ENCODE assay signal across 20 mouse cellular contexts in genomic region chr14:118783326-118783935, GRCm38 (mm10). TPM values are rescaled to one million over a fixed set of nuclear protein-coding genes. Genes with fewer than 3 reads are reported as not detected.
DNase-seq lines count a peak whose midpoint lies in the region; ATAC-seq and TF ChIP-seq lines count a peak whose summit lies in the region.
"Had no signal": no experiment of that assay in that cellular context is flagged by ENCODE, and none has a peak within 500 bp of the region (broad histone marks: within the 10 kb centered on the region; RNA-seq: fewer than 3 reads in every experiment).

No protein-coding gene starts in this region.

- no peak for DNase-seq in liver, postnatal 0 days
- no peak for DNase-seq in liver
- peak; percentile 6 for DNase-seq in adrenal gland, postnatal 25 days
- peak; percentile 91 for DNase-seq in kidney, adult 2 months
- peak; percentile 73 to 92 for DNase-seq in kidney, postnatal 25 days
- no peak for DNase-seq in left cerebral cortex, adult 9 months (ENCODE audit: low spot score in 2 of 2)
- DNase-seq in frontal cortex, postnatal 25 days (ENCODE audit: low spot score in 2 of 2), result no peak
- no peak for DNase-seq in right cerebral cortex, postnatal 4 days
- DNase-seq: cerebellum, adult 11 months; layer of hippocampus, adult 9-11 months; lung, adult 2 months; lung, postnatal 4 days; spleen, adult 18-20 months; thymus, postnatal 36 days had no signal

- no peak overlapping the region for H3K27ac ChIP-seq in liver, postnatal 0 days (ENCODE audit: low read depth)
- H3K27ac ChIP-seq in kidney, adult 2 months (ENCODE audit: insufficient read depth, low read depth, low read length), result peak overlapping the region; percentile 67
- H3K27ac ChIP-seq: forebrain, embryonic 10.5 days; hindbrain, embryonic 12.5 days; midbrain, embryonic 12.5 days; stomach, postnatal 0 days had no signal

- no peak for TF ChIP-seq CTCF in liver, postnatal 0 days (IDR thresholded peaks at IDR 0.05; ENCODE audit: low read depth)
- TF ChIP-seq CTCF in kidney, adult 2 months (conservative IDR thresholded peaks at IDR 0.05; ENCODE audit: insufficient read depth, insufficient read length, low read depth, low read length), result no peak

- 0 out of 2 replicates have a peak, but pooled peaks have one; percentile 5 for ATAC-seq in liver, postnatal 0 days
- ATAC-seq: CD4-positive, CD25-positive, alpha-beta regulatory T cell, adult 4 months had no signal

- H3K9ac ChIP-seq in liver, postnatal 0 days (replicated peaks), result no peak overlapping the region
- H3K9ac ChIP-seq: hindbrain, embryonic 12.5 days; midbrain, embryonic 12.5 days had no signal

- H3K36me3 ChIP-seq in liver, postnatal 0 days (replicated peaks; ENCODE audit: insufficient read depth, low read length), result no peaks in the 10 kb centered on the region
- H3K36me3 ChIP-seq in kidney, adult 2 months (ENCODE audit: control insufficient read depth, insufficient read depth, low read length), result no peaks in the 10 kb centered on the region
- H3K36me3 ChIP-seq: forebrain, embryonic 10.5 days; hindbrain, embryonic 12.5 days; midbrain, embryonic 12.5 days had no signal

- WGBS in liver, postnatal 0 days (ENCODE audit: insufficient replicate concordance), result 67% methylated on average over 17 of the region's 17 CpGs
- 52% methylated on average over 17 of the region's 17 CpGs for WGBS in kidney, adult 2 months

- no peak for TF ChIP-seq EP300 in liver, postnatal 0 days (IDR thresholded peaks at IDR 0.05; ENCODE audit: low read depth)

- H3K27me3 ChIP-seq in liver, postnatal 0 days (ENCODE audit: insufficient read depth, low read length), result 0 out of 2 replicates have a peak, but pooled peaks cover 2% of the 10 kb centered on the region
- H3K27me3 ChIP-seq in kidney, adult 2 months (replicated peaks; ENCODE audit: control insufficient read depth, insufficient read depth, low read length), result no peaks in the 10 kb centered on the region
- H3K27me3 ChIP-seq: hindbrain, embryonic 12.5 days; midbrain, embryonic 12.5 days had no signal

- H3K4me3 ChIP-seq in liver, postnatal 0 days (ENCODE audit: low read depth, low read length), result no peak overlapping the region
- no peak overlapping the region for H3K4me3 ChIP-seq in kidney, adult 2 months (ENCODE audit: insufficient read depth, low read depth, low read length)
- H3K4me3 ChIP-seq: forebrain, embryonic 10.5 days; hindbrain, embryonic 12.5 days; midbrain, embryonic 12.5 days had no signal

- no peaks in the 10 kb centered on the region for H3K9me3 ChIP-seq in liver, postnatal 0 days (ENCODE audit: low read length)
- H3K9me3 ChIP-seq: forebrain, embryonic 10.5 days; hindbrain, embryonic 12.5 days; midbrain, embryonic 12.5 days had no signal

- peaks cover 5% of the 10 kb centered on the region; the same call in 1 of the 2 replicates for H3K4me1 ChIP-seq in liver, postnatal 0 days (ENCODE audit: insufficient read depth)
- H3K4me1 ChIP-seq in kidney, adult 2 months (ENCODE audit: control insufficient read depth, insufficient read depth, low read length), result peaks cover 13% of the 10 kb centered on the region

- no peak overlapping the region for H3K4me2 ChIP-seq in liver, postnatal 0 days (ENCODE audit: low read depth, low read length)
- H3K4me2 ChIP-seq: hindbrain, embryonic 12.5 days; midbrain, embryonic 12.5 days had no signal

- no peak for TF ChIP-seq POLR2A in kidney, adult 2 months (IDR thresholded peaks at IDR 0.05; ENCODE audit: low read depth, low read length)

RNA-seq across cellular contexts. Expression of gene Cldn10, which starts 4.3 kb away (rescaled TPM):
- polyA plus RNA-seq in liver, postnatal 0 days (2015; fragmentation: Nextera tagmentation; extraction: Ambion mirVana), result 0.32 and 0.61 TPM in 2 replicates
- total RNA-seq in adrenal gland, postnatal 25 days (2021), result 0.15 TPM in 1 of 2 replicates, not detected in the other
- 230 and 232 TPM in 2 replicates for polyA plus RNA-seq in kidney, adult 2 months (2012; rRNA removed)
- total RNA-seq: MEL had no signal

Comparison
In these comparisons a context has a peak if more than half of its experiments do, and no peak if none do; other contexts are left out.
1. DNase-seq: peak in adrenal gland, postnatal 25 days (single experiment), kidney, adult 2 months (single experiment) and kidney, postnatal 25 days (2 of 2); none in liver, postnatal 0 days (single experiment), liver (single experiment), left cerebral cortex, adult 9 months (0 of 2), frontal cortex, postnatal 25 days (0 of 2) and right cerebral cortex, postnatal 4 days (single experiment).
2. RNA of gene Cldn10, which starts 4.3 kb away (polyA plus RNA-seq): 230 to 232 TPM in kidney, adult 2 months; 0.32 to 0.61 TPM in liver, postnatal 0 days; every median in the first group is over 100 times any median in the second.